Mouse (Mus musculus) T-helper 2 cell (primary cell): Measurements from ENCODE around the gene Siglec1.
"Not testable (repeated sequence)": the region's sequence is repeated elsewhere in the genome, so short reads cannot be mapped to it uniquely, and the experiment has no call there.

Source experiments
- in situ Hi-C: fragments of 300-600 bp; cut with MboI, MseI; formaldehyde crosslinking; loops from one replicate; pipeline ENCODE4 v1.15.1; 2025; ENCODE audit warnings: high pct_unique_total_duplicates

The Siglec1 gene

DNA sequence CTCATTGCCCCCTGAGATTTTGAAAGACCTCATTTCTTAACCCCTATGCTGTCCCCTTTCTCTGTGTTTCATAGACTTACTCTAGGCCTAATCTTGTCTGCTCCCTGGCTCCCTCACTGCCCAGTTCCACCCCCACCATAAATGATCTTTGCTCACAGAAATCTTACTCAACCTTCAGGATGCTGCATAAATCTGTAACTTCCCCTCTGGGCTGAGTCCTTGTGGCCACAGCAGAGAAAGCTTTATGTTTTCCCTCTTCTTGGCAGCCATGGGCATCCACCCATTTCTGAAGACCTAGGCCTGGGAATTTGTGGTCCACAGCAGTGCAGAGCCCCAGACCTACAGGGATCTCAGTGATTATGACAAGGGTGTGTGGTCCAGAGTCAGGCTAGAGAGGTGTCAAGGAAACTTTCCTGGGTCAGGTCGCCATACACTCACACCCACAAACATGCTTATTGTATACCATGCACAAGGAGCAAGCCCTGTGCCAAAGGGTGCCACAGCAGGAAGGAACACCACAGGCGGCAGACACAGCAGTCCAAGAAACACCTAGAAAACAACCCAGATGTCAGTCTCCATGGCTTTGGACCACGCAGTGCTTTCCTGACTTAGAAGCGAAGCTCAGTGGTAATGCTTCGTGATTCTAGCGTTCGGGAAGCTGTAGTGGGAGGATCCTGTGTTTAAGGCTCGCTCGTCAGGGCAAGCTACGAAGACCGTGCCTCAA is at the start of gene Siglec1:
Gene Siglec1, minus strand, starts transcription at position 99 of the 724 bp plus-strand sequence.
- in situ Hi-C loops = no loop called here

DNA sequence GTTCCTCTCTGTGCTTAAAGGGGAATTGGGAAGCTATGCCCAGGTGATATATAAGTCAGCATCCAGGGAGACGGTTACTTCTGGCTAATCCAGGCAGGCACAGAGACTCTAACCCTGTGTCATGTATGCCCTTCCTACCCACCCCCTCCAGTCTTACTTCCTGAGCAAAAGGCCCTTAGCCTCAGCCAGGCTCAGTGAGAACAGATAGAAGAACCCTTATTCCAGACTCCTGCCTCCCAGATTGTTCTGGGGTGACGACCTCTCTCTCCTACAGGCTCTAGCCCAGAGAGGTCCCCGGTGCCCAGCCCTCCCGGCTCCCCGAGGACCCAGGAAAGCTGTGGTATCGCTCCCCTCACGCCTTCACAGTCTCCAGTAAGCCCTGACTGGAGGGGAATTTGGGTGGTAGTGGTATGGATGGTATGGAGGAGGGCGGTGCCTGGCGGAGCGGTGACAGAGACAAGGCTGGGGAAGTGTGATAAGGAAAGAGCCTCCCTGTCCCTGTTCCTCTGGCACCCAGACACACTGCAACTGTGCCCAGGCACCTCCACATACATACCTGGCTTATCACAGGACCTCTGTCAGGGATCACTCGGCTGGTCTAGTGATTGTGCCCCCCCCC is 49.1 kb upstream of the Siglec1 start:
- in situ Hi-C loops = no loop called here

DNA sequence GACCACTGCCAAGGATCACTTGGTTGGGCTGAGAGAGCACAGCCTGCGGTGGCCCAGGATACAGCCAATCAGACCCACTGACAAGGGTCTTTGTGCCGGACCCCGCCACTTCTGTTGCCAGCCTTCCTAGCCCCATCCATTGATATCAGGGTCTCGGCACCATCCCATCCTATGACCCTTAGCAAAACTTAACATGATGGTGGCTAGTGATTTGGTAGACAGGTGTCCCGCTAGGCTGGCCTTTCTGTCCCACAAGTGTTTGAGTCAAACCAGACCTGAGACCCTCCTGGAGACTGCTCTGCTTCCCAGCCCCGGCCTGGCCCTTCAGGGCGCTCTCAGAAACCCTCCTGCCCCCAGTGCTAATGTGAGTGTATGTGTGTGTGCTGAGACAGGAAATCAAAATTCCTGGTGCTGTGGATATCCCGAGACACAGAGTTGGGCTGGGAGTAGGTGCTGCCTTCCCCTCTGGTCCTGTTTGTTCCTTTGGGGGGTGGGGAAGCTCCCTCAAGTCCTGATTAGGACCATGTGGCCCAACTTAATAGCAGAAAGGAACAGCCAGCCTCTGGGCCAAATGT is 48.3 kb upstream of the Siglec1 start:
- in situ Hi-C loops = no loop called here

DNA sequence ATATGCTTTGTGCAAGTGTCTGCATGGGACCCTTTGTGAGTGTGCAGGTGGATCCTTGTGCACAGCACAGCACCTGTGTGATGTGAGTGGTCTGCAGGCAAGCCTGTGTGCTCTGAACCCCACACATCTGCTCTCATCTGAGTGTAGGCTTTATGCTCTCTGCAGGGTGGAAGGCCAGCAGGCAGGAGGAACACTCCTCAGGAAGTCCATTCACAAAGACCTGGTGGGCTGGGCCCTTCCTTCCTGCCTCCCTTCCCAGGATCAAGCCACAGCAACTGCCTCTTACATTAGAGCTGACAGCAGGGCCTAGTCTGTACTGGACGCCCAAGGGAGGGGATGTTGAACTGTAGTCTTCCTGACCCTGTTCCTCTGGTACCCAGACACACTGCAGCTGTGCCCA is 47.8 kb upstream of the Siglec1 start:
- in situ Hi-C loops = no loop called here

DNA sequence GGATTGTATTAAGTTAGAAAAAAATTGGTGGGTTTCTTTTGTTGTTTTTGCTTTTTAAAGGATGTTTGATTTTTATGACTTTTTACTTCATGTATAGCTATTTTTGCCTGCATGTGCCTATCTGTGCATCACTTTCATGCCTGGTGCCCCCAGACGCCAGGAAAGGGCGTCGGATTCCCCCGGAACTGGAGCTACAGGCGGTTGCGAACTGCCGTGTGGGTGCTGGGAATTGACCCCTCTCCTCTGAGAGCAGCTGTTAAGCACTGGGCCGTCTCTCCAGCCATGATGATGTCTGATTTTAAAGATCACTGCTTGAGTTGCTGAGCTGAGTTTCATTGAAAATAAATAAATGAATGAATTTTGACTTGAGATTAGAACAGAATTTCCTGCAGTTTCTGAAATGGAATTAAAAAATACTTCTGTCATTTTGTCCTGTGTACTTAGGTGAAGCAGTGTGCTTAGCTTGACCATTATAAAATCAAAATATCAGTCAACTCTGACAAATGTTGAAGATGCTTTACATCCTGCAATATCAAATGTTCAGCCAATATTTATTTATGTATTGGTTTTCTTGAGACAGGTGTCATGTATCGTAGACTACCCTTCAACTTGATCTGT is 46.5 kb upstream of the Siglec1 start, which contains the start of gene Gm11037:
Gene Gm11037, plus strand, starts transcription at position 568 of the 618 bp plus-strand sequence.
- in situ Hi-C loops = no loop called here

DNA sequence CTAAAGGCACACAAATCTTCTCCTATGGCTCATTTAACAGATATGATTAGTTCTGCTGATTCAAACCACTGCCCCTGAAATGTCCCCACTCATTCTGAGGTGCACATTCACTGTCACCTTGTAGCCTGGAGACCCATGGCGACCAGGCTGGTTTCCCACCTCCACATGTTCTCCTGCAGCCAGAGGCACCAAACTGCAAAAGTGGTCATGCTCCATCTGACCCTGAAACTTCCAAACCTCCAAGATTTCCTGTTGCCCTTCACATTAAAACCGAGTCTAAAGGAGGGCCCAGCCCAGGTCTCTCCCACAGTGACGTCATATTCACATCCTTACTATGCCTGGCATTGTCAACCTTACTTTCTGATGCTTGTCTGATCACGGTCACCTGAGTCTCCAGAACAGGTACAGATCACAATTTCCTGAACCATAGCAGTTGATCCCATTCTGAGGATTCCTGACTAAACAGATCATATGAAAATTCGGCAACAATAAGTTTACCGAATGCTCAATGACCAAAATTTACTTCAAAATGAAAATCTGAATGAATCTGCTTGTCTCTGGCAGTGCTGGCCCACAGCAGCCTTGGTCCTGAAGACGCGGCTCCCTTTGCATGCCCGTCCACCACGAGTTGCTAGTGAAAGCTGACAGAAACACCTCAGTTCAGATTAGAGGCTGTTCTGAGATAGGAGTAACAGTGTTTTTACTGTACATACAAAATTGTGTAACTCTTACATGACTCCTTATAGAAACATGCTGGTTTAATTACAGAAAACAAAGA is 45.7 kb upstream of the Siglec1 start:
- in situ Hi-C loops = no loop called here

DNA sequence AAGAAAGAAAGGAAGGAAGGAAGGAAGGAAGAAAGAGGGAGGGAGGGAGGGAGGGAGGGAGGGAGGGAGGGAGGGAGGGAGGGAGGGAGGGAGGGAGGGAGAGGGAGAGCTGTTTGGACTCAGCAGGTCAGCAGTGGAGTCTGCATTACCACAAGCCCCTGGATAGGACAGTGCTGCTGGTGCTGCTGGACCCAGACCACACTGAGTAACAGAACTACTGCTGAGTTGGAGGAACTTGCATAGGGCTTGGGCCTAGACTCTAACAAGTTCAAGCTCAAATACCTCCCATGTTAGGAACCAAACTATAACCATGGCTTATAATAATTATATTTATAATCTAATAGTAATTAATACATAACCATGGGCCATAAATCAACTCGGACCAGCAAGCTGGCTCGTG is 44.3 kb upstream of the Siglec1 start:
- in situ Hi-C loops = no loop called here

DNA sequence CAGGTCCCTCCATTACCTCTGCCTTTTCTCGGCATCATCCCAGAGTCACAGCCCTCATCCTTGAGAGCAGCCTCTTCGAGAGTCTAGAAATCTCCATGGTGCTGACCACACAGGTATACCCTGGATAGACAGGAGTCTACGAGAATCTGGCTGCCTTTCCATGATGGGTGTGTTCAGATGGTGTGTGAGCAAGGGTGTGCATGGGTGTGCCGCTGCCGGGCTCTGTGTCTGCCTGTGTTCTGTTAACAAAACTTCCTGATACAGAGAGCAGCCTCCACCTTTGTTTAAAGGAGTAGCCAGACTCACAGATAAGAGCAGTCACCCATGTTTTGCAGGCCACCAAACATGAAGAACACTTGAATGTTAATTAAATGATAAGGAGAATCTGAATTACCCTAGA is 43.3 kb upstream of the Siglec1 start:
- in situ Hi-C loops = no loop called here

DNA sequence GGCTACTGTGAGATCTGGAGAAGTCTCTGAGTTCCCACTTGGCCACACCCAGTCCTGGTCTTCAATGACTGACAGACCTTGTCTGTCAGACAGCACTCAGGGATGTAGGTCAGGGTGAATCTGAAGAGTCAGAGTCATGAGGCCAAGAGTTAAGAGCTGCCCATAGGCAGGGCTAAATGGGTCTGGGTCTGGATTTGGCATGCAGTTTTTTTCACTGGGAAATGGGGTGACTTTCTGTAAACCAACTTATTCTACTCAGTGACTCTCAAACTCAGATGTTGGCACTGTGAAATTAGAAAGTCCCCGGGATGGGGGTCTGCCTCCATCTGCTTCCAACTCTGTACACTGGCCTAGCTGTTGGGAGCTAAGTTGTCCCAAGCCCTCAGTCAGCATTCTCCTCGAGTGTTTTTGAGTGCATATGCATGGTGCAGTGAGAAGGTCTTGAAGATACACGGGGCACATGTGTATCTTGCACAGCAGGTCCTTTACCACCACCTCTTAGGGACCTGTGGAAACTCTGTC is 42.1 kb upstream of the Siglec1 start:
- in situ Hi-C loops = no loop called here

DNA sequence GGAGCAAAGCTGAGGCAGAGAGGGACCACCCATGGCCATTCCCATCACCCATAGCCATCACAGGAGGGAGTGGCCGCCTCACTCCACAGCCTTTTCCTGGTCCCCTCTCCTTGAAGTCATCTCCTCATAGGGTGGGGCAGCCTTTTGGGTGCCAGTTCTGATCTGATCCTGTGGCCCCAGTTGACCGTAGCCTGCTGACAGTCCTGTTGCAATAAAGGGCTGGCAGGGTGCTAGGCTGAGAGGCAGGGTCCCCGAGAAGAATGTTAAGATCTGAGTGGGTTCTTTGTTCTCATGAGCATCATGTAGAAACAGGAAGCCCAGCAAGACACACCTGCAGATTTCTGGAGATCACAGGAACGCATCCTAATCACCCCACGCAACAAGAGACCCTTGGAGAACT is 41.6 kb upstream of the Siglec1 start:
- in situ Hi-C loops = no loop called here

DNA sequence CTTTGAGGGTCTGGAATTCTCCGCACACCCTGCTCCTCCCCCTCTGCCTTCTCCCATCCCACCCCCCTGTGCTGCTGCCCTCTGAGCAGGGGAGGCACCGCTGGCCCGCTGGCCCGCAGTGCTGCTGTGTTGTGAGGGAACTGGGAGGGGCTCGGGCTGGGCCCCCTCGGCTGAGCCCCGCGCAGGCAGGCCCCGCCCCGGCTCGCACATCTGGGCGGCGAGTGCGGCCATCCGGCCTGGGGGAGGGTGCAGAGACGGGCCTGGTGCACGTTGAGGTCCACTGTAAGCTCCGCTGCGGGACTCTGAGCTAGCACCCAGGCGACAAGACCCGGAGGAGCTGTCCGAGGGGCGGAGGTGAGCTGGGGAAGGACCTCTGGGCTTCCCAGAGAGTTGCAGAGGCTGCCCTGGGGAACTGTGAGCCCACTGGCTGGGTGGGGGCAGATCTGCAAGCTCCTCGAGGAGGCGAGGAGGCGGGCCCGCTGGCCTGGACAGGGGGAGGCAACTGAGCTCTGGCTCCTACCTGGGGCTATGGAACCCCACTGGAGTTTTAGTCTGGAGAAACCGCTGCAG is 40.7 kb upstream of the Siglec1 start, which contains the start of gene Hspa12b:
Gene Hspa12b, plus strand, starts transcription at position 120 of the 570 bp plus-strand sequence.
- in situ Hi-C loops = no loop called here

DNA sequence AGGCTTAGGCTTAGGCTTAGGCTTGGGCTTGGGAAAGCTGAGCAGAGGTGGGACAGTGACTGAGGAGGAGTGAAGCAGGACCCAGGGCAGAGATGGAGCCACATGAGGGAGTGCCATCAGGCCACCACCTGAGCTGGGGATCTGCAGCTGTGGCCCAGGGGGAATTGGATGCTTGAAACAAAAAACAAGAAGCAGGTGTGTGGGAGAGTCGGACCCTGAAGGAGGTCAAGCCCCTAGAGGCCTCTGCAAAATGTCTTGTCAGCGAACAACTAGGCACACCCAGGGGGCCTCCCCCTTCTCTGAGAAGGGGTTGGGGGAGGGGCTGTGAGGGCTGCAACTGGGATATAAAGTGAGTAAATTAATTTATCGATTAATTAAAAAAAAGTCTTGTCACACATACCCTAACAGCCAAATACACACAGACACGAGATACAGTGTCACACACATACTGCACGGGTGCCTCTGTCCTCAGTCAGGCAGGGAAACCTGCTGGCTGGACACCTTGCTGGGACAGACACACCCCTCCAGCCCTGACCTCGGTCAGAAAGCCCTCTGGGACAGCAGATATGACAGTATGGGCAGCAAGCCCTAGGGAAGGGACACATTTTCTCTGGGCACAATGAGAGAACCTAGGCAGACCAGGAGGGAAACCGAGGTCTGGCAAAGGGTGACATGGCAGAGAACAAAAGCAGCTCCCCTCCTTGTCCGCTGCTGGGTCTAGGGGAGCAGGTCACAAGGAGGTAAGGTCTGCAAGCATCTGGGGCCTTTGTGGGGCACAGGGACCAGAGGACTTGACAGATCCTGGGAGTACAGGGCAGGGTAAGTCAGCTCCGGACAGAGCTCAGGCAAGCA is 39.6 kb upstream of the Siglec1 start:
- in situ Hi-C loops = no loop called here

DNA sequence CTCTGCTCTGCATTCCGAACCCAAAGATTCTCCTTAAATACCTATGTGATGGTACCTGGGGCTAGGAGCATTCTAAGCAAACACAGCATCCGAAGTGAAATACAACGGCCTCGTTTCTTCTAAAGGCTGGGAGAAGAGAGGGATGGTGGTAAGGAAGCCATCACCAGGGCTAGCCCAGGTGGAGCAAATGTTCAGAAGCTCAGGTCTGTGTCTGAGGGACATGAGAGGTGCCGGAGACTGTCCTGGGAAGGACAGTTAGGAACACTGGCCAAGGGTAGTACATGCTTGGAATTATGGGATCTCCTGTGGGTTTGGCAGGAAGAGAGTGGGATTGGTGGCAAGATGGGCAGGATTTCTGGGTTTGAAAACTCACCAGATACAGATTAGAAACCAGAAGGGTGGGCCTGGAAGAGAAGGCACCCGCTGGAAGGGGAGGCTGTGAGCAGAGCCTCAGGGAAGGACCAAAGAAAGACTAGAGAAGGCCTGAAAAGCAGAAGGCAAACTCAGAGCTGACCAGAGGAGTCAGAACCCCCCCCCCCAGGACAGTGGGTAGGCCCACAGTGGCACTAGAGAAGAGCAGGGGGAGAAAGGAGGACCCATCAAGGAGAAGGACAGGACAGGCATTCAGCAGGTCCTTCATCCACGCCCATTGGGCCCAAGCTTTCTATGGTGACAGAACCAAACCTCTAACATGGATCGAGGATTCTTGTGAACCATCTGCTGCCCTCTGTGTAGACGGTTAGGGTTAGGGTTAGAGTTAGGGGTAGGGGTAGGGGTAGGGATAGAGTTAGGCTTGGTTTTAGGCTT is 38.8 kb upstream of the Siglec1 start:
- in situ Hi-C loops = no loop called here

DNA sequence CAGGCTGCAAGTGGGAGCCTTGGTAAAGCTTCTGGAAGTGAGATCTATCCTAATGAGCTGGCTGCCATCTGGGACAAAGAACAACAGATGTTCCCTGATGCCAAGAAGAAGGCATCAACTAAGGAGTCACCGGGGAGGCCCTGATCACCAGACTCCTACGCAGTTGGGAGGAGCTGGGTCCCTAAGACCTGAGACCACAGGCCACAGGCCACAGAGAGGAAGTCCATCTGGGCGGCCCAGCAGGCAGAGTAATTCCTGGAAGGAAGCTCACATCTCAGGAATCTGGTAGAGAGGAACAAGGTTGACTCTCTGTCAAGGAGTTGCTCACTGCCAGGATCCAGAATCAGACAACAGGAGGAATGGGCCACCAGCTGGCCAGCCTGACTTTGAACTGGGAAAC is 37.6 kb upstream of the Siglec1 start:
- in situ Hi-C loops = no loop called here

DNA sequence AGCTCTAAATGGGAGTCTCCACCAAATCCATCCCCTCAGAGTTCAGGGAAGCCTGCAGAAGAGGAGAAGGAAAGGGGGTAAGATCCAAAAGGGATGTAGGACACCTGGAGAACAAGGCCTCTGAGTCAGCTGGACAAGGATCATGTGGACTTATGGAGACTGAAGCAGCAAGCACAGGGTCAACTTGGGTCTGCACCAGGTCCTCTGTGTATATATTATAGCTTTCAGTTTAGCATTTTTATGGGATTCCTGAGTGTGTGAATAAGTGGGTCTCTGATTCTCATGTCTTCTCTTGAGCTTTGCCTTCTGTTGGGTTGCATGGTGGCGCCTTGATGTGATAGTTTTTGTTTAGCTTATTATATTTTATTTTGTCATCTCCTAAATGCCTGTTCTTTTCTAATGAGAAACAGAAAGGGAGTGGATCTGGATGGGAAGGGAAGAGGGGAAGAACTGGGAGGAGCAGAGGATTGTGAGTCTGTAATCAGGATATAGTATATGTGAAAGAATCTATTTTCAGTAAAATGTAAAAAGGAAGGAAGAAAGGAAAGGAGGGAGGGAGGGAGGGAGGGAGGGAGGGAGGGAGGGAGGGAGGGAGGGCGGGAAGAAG is 32.5 kb upstream of the Siglec1 start:
- in situ Hi-C loops = no loop called here

DNA sequence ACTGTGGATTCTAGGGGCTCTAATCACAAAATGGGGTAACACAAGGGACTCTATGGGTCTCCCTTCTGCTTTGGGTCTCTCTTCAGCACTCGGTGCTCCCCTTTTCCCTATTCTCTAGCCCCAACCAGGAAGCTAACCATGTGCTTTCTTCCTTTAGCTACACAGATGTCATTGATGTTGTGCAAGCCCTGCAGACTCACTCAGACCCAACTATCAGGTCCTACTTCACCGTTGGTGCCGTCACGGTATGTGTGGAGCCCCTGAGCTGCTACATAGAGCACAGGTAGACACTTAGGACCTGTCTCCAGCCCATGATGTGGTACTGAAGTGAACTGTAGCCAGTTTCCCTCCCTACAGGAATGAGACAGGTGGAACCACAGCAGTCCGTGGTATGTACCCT is 19.4 kb upstream of the Siglec1 start:
- in situ Hi-C loops = no loop called here

DNA sequence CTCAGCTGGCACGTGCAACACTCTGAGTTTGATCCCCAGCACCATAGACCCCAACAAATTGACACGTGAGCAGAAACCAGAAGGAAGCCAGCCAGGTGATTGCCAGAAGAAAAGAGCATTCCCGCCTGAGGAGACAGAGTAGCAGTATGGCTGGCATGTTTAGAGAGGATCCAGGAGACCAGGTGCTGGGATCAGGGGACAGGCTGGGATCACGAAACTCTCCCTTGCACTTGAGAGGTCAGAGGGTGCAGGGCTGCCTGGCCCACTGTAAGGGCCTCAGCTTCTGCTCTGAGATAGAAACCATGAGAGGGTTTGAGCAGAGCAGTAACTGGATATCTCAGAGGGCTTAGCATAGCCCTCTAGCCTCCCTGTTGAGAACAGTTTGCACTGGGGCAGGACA is 18.5 kb upstream of the Siglec1 start:
- in situ Hi-C loops = not testable (repeated sequence)

DNA sequence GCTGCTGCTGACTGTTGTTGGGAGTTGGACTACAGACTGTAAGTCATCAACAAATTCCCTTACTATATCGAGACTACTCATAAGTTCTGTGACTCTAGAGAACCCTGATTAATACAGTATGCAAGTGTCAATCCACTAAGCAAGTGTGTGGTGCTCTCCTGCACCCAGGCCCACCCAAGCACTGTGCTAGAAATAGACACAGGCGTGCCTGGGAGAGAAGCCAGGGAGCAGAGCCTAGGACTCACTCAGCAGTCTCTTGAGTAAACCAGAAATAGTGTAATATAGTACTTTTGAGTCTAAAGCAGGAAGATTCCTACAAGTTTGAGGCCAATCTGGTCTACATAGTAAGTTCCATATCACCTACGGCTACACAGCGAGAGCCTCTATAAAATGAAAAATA is 17.5 kb upstream of the Siglec1 start:
- in situ Hi-C loops = no loop called here

DNA sequence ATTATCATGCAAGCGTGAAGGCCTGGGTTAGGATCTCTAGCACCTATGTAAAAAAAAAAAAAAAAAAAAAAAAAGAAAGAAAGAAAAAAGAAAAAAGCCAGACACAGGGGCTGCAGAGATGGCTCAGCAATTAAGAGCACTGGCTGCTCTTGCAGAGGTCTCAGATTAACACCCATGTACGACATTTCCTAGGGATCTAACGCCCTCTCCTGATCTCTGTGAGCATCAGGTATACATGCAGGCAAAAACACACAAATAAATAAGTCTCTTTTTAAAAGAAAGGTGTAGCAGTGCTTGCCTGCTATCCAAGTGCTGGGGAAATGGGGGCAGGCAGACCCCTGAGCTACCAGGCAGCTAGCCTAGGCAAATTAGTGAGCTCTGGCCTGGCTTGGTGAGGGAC is 15.0 kb upstream of the Siglec1 start:
- in situ Hi-C loops = no loop called here
